Mouse (Mus musculus) liver, postnatal 0 days (tissue): ENCODE measurements around the gene Itpr2.

Experiments used
- CTCF ChIP-seq: sonication (generic); IDR thresholded peaks from 2 replicates; pipeline ENCODE4 v1.5.1; 2016; ENCODE audit warnings: antibody characterized with exemption, low read depth
- EP300 ChIP-seq: IDR thresholded peaks from 2 replicates; pipeline ENCODE4 v1.6.1; 2016; ENCODE audit warnings: antibody characterized with exemption, low read depth, mild to moderate bottlenecking

DNA sequence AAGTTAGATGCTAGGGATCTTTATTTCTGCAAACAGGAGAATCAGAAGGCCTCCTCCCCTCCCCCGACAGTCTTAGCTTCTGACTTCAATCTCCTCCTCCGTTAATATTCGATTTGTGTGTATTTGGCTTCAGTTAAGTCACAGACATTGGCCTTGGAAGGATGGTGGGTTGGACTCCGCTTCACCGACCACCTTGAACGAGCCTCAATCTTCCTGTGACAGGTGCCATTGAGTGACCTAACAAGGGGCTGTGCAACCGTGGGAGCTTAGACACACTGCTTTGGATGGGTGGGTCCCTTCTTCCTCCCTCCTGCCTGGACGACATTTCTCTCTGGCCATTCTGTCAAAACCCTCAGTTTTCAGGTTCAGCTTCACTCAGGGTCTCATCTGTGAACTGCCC is 366.7 kb downstream of the Itpr2 start:
- TF ChIP-seq CTCF (no peak), EP300 (no peak)
